Mouse (Mus musculus) c-Kit-positive CD71-positive TER-119-negative erythroid progenitor cells, embryonic 14.5 days (primary cell): ENCODE measurements around the gene Barx2.

ENCODE experiments used
- DNase-seq: peaks from one replicate; pipeline ENCODE4 v3.0.0-alpha.2; 2013; ENCODE audit warnings: low read depth

Barx2 gene

DNA sequence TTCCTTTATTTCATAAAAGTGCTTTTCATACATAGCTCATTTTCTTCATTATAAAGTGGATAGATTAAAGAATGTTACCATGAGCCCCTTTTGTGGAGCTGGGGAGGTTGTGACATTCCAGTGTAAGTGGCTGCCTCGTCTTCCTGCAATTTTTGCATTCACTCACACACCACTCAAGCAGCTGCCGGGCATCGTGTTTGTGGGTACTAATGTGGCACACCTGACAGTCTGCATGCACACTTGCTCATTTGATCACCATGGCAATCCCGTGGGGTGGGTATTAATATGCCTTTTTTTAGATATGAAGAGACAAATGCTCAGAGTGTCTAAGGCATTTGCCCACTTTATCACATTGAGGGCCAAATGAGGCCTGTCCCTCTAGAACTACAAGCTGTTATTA is 24.9 kb downstream of the Barx2 start:
- DNase-seq, result no peak

- no peak for DNase-seq
These were observed 27.0 kb downstream of the Barx2 start for GRCm38 (mm10) chr9:31886258-31886657.

- no peak for DNase-seq
These were observed 30.9 kb downstream of the Barx2 start for GRCm38 (mm10) chr9:31882376-31882775.

GRCm38 (mm10) chr9:31875556-31875955 is 37.7 kb downstream of the Barx2 start:
- no peak for DNase-seq

DNA sequence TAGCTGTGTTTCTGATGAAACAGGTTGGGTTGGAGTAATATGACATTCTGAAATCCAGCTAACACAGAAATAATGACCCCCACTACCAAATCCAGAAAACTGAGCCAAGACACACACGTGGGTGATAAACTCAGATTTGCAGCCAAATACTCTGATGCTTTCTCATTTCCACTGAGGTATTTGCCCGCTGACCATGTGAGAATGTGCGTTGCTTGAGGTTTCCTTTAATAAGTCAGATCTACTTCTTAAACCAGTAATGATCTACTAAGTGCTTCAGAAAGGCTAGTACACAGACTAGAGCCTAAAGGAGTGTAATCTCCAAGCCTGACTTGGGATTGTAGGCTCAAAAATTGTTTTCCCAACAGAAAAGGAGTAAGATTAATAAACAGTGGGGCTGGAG is 39.0 kb downstream of the Barx2 start:
- DNase-seq, result no peak

DNA sequence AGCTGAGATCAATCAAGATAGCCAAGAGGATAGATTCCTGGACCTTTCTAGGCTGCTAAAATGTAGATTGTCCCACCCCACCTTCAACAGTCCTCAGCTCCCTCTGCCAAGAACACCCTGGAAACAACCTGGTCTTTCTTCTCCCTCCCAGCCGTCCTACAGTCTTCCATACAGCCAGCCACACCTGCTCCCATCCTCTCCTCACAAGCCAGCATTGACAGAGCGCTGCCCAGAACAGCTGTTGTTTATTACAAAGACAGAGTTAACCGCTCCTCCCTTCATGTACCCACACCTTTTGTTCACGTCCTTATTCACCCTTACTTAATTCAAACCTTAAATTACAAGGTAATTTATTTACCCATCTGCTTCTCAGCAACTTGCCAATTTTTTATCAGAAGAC is 41.9 kb downstream of the Barx2 start:
- no peak for DNase-seq

GRCm38 (mm10) chr9:31868823-31869460 is 44.3 kb downstream of the Barx2 start:
- no peak for DNase-seq

- no peak for DNase-seq
These were observed 49.4 kb downstream of the Barx2 start for GRCm38 (mm10) chr9:31863830-31864229.

DNA sequence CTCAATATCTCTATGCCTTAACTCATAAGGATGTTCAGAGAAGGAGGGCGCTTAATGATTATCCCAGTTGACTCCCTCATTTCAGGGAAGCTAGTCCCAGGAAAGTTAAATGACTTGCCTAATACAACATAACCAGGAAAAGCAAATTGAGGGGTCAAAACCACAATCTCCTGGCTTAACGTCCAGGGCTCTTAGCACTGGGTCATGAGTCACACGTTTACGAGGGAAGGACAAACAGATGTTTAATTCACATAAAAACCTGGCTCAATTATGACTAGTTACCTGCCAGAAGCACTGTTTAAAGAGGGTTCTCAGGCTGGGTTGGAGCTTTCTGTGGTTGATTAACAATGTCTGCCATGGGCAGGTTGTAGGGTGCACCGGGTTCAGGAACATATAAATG is 53.8 kb downstream of the Barx2 start:
- no peak for DNase-seq

GRCm38 (mm10) chr9:31858720-31859340 is 54.4 kb downstream of the Barx2 start:
- DNase-seq, result no peak

GRCm38 (mm10) chr9:31857512-31857911 is 55.8 kb downstream of the Barx2 start:
- no peak for DNase-seq

GRCm38 (mm10) chr9:31856437-31856836 is 56.8 kb downstream of the Barx2 start:
- DNase-seq, result no peak

DNA sequence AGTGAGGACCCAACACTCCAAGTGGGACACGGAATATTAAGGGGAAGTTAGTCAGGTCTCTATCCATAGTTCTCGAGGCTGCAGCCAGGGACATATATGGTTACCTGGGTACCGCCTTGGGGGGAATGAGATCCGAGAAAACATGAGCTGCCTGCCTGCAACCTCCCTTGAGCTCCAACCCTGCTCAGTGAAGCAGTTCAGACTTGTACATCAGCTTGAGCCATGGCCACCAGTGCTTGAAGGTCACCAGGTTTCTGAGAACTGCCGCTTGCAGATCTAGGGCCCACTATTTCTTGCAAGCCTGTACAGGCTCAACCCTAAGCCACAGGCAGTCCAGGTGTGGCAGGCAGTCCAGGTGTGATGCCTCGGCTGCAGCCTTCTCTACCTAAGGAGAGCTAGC is 57.6 kb downstream of the Barx2 start:
- DNase-seq, result no peak

DNA sequence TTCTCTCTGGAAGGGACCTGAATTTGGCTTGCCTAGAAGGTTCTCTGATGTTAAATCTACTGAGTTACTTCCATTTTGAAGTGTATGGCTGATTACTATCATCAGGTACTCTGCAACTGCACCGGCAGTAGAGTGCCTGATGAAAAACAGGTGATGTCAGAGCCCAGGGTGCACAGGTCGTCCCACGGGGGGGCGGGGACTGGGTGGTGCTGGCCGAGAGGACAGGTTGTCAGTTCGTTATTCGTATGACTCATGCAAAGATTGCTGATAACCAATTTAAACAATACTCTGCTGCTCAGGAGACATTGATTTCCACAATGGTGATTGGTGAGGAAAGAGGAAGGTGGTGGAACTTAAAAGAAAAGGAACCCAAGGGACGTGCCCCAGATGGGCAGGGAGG is 61.6 kb downstream of the Barx2 start:
- DNase-seq, result no peak

GRCm38 (mm10) chr9:31850706-31851105 is 62.6 kb downstream of the Barx2 start:
- DNase-seq, result no peak

DNA sequence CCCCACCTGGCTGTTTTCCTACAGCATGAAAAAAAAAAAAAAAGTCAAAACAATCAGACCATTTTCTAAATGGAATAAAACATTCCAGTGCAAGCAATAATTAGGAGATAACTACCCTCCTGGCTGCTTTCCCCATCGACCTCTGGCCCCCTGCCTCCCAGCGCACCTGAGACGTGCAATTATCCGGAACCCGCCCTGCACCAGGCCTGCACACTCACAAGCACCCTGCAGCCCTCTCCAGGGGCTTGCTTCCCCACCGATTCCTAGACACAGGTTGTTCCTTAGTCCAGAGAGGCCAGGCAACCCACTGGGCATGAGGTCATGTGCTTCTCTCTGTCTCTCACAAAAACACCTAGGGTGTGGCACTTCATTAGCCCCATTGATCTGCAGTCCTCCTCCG is 63.9 kb downstream of the Barx2 start:
- DNase-seq, result no peak

- no peak for DNase-seq
These were observed 68.6 kb downstream of the Barx2 start for GRCm38 (mm10) chr9:31844614-31845013.

DNA sequence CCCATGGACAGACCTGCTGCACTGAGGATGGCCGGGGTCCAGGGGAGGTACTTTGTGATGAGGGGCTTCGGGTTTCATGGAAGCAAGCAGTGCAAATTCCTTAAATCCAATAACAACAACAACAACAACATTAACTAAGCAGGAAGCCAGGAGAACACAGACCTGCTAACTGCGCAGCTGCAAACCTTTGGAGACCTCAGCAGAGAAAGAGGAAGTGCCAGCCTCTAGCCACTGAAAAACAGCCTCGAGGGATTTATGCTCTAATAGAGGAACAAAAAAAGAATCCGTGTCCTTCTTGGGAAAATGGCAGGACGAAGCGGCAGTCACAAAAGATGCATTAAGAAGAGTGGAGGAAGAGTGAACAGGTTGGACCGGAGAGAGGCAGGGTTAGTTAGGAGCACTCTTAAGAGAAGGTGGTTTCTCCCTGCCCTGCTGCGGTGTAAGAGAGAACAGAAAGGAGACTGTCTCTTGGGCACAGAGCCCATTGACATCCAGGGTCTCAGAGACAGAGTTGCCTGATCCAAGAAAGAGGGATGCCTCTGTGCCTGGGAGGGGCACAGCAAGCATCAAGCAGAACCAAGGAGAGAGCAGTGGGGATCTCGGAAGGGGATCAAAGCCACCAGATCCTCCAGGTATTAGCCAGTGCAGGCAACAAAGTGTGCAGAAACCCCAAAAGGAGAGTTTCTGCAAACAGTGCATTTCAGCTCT is 72.0 kb downstream of the Barx2 start:
- DNase-seq, result no peak

- DNase-seq, result no peak
These were observed 72.7 kb downstream of the Barx2 start for GRCm38 (mm10) chr9:31840571-31840970.

DNA sequence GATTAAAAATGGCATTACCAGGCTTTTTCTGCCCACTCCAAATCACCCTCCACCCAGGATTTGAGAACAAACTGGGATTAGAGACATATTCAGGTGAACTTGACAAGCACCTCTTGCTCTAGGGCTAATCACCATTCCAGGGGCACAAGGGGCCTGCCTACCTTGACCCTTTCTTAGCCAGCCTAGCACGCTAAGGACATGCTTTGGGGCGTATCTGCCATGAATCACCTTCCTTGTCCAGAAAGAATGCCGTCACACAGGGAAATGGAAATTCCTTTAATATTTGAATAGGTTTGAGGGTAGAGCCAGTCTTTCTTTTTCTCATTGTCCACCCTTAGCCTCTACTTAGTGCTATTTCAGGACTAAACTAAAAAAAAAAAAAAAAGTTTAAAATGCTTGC is 73.2 kb downstream of the Barx2 start:
- no peak for DNase-seq

- no peak for DNase-seq
These were observed 73.9 kb downstream of the Barx2 start for GRCm38 (mm10) chr9:31839106-31840027.

GRCm38 (mm10) chr9:31838047-31838446 is 75.2 kb downstream of the Barx2 start:
- DNase-seq, result no peak
